Mouse (Mus musculus) stomach, postnatal 0 days (tissue): ENCODE data around the gene Otulin.

Experiments
- CTCF ChIP-seq: IDR thresholded peaks from 2 replicates; pipeline ENCODE4 v1.5.1; 2016; ENCODE audit warnings: antibody characterized with exemption, low read depth, mild to moderate bottlenecking, moderate library complexity
- EP300 ChIP-seq: optimal IDR thresholded peaks from 2 replicates; pipeline ENCODE3; 2016; ENCODE audit warnings: antibody characterized with exemption

DNA sequence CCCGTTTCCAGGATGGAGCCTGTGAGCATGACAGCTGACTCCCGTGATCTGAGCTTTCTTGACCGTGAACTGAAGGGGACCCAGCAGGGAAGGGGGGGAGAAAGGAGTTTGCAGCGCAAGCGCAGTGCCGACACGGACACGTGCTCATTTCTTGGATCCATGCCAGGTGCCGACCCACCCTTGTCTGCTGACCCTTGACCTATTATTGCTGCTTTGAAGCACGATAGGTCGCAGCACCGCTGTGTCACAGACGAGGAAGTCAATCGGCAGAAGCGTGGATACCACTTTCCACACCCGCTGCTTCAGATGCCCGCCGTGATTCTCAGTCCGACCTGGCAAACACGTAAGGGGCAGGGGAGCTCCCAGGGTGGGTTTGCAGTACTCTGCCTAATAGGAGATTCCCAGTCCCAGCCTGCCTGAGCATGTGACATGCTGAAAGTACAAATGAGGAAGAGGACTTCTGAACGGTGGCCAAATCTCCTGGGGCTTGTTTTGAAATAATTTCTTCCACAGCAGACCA lies 35.0 kb upstream of the Otulin start:
- no peak for TF ChIP-seq CTCF
- no peak for TF ChIP-seq EP300
